Mouse (Mus musculus): ENCODE data around the gene Txnip. TPM values are rescaled to one million over a fixed set of nuclear protein-coding genes. Genes with fewer than 3 reads are reported as not detected.

Txnip gene
- polyA plus RNA-seq, 1 experiment from 2014 or later: 41.1 TPM

DNA sequence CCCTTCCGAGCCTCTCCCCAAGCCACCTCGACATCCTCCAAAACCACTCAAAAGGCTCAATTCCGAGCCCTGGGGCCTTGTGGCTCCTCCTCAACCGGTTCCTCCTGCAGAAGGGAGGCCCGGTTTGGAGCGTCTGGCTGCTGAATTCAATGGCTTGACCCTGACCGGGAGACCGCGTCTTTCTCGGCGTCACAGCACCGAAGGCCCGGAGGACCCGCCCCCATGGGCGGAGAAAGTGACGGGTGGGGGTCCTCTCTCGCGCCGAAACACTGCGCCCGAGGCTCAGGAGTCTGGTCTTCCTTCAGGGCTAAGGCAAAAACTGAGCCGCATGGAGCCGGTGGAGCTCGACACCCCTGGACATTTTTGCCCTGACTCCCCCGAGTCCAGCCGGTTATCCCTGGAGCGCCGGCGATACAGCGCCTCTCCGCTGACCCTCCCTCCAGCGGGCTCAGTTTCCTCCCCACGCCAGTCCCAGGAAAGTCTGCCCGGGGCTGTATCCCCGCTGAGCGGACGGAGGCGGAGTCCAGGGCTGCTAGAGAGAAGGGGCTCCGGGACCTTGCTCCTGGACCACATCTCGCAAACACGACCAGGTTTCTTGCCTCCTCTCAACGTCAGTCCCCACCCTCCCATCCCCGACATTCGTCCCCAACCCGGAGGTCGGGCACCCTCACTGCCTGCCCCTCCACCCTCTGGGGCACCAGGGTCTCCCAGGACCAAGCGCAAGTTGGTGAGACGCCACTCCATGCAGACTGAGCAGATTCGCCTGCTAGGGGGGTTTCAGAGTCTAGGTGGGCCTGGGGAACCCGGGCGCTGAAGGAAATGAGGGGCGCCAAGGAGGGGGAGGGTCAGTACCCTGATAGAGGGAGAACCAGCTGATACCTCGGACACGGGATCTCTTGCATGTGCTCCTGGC, 40.7 kb downstream of the Txnip start:
- H3K36me3 ChIP-seq (ENCODE audit: control insufficient read depth, insufficient read depth, low read length): no peaks in the 10 kb centered on the region
- WGBS: 4% methylated on average over 54 of the region's 54 CpGs
- peak overlapping the region; percentile 51 for H3K4me3 ChIP-seq (ENCODE audit: low read depth, low read length)
- H3K9ac ChIP-seq (ENCODE audit: low read depth, low read length): peak overlapping the region; percentile 32
- peaks cover 30% of the 10 kb centered on the region for H3K4me1 ChIP-seq (replicated peaks; ENCODE audit: control insufficient read depth, insufficient read depth, low read length)
- ATAC-seq (replicated peaks; ENCODE audit: low FRiP score) (no peak), DNase-seq (ENCODE audit: low spot score) (peak; percentile 72)
- peak overlapping the region; percentile 96 for H3K4me2 ChIP-seq
- H3K27me3 ChIP-seq (replicated peaks; ENCODE audit: control insufficient read depth, insufficient read depth, low read length): peaks cover 51% of the 10 kb centered on the region
- H3K27ac ChIP-seq (ENCODE audit: low read depth, low read length): no peak overlapping the region
- H3K9me3 ChIP-seq (ENCODE audit: control insufficient read depth, low read length): no peaks in the 10 kb centered on the region

DNA sequence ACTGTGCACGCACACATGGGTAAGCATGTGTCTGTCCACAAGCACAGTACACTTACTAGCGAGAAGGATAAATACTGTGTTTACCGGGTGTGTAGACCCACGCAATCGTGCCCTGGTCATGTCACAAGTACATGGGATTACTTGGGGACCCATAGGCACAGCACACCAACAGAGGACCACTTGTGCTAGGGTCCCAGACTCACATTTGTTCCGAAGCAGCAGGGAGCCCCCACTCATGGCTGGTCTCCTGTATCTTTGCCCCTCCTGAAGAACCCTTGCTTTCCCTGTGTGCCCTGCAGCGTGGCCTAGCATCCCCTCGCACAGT, 41.3 kb downstream of the Txnip start:
- Histone ChIP-seq H3K4me2 (peak overlapping the region; percentile 96), H3K36me3 (ENCODE audit: control insufficient read depth, insufficient read depth, low read length) (no peaks in the 10 kb centered on the region), H3K27me3 (replicated peaks; ENCODE audit: control insufficient read depth, insufficient read depth, low read length) (peaks cover 51% of the 10 kb centered on the region), H3K9me3 (ENCODE audit: control insufficient read depth, low read length) (no peaks in the 10 kb centered on the region), H3K4me1 (replicated peaks; ENCODE audit: control insufficient read depth, insufficient read depth, low read length) (peaks cover 30% of the 10 kb centered on the region), H3K9ac (ENCODE audit: low read depth, low read length) (no peak overlapping the region), H3K4me3 (ENCODE audit: low read depth, low read length) (peak overlapping the region; percentile 51; the same call in 1 of the 2 replicates), H3K27ac (ENCODE audit: low read depth, low read length) (no peak overlapping the region)
- no peak for DNase-seq (ENCODE audit: low spot score)
- no peak for ATAC-seq (replicated peaks; ENCODE audit: low FRiP score)
- WGBS: 50% methylated on average over 8 of the region's 8 CpGs

DNA sequence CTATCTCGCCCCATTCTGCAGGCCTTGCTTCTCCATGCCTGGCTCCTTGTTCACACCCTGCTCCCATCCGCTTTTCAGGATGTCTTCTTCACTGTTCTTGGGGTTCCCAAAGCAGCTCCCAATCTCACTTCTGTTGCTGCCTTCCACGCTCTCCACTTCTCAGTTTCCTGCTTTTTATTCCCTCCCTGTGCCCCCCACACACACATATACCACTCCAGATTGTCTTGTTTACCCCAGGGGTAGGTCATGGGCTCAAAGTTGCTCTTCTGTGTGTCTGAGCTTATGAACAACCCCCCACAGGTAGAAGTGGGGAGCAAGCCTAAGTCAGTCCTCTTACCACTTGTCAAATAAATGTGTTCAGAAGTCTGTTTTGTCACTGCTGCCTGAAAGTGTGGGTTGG, 41.7 kb downstream of the Txnip start:
- DNase-seq (ENCODE audit: low spot score) (no peak), ATAC-seq (replicated peaks; ENCODE audit: low FRiP score) (no peak)
- Histone ChIP-seq H3K9me3 (ENCODE audit: control insufficient read depth, low read length) (no peaks in the 10 kb centered on the region), H3K4me3 (ENCODE audit: low read depth, low read length) (no peak overlapping the region), H3K27ac (ENCODE audit: low read depth, low read length) (no peak overlapping the region), H3K4me1 (replicated peaks; ENCODE audit: control insufficient read depth, insufficient read depth, low read length) (peaks cover 30% of the 10 kb centered on the region), H3K36me3 (ENCODE audit: control insufficient read depth, insufficient read depth, low read length) (no peaks in the 10 kb centered on the region), H3K27me3 (replicated peaks; ENCODE audit: control insufficient read depth, insufficient read depth, low read length) (peaks cover 51% of the 10 kb centered on the region), H3K4me2 (peak overlapping the region; percentile 14; the same call in 1 of the 2 replicates), H3K9ac (ENCODE audit: low read depth, low read length) (no peak overlapping the region)
- WGBS: 58% methylated on average over 3 of the region's 3 CpGs

GRCm38 (mm10) chr3:96600639-96601250, 43.0 kb downstream of the Txnip start, which contains the start of gene Lix1l:
Gene Lix1l (plus strand): TSS chr3:96601149.
- Histone ChIP-seq H3K36me3 (ENCODE audit: control insufficient read depth, insufficient read depth, low read length) (no peaks in the 10 kb centered on the region), H3K27me3 (replicated peaks; ENCODE audit: control insufficient read depth, insufficient read depth, low read length) (peaks cover 40% of the 10 kb centered on the region), H3K4me1 (replicated peaks; ENCODE audit: control insufficient read depth, insufficient read depth, low read length) (peaks cover 30% of the 10 kb centered on the region), H3K27ac (ENCODE audit: low read depth, low read length) (peak within 1 kb of the TSS; percentile 84), H3K4me2 (peak within 1 kb of the TSS; percentile 92), H3K4me3 (ENCODE audit: low read depth, low read length) (peak within 1 kb of the TSS; percentile 86), H3K9me3 (ENCODE audit: control insufficient read depth, low read length) (no peaks in the 10 kb centered on the region), H3K9ac (ENCODE audit: low read depth, low read length) (peak within 1 kb of the TSS; percentile 71)
- WGBS: 3% methylated on average over 27 of the region's 27 CpGs
- peak; percentile 95 for ATAC-seq (replicated peaks; ENCODE audit: low FRiP score)
- DNase-seq (ENCODE audit: low spot score): peak; percentile 89

DNA sequence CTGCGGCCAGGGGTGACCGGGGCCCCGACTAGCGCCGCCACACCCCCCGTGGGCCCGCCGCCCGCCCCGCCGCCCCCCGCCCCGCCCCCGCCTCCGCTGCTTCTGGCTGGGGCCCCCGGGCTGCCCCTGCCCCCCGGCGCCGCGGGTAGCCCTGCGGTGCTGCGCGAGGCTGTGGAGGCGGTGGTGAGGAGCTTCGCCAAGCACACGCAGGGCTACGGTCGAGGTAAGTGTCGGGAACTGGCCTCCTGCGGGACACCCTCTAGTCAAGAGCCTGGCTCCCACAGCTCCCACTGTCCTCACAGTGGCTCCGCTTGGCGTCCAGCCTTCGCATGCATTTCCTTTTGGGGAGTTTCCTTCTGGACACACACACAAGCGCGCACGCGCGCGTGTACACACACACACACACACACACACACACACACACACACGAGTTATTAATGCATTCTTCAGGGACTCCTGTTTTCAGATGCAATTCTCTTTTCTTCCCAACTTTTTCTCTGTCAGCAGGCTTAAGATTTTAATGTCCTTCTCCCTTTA, 43.6 kb downstream of the Txnip start:
- Histone ChIP-seq H3K27ac (ENCODE audit: low read depth, low read length) (peak overlapping the region; percentile 84), H3K4me1 (replicated peaks; ENCODE audit: control insufficient read depth, insufficient read depth, low read length) (peaks cover 25% of the 10 kb centered on the region), H3K4me3 (ENCODE audit: low read depth, low read length) (peak overlapping the region; percentile 86), H3K4me2 (peak overlapping the region; percentile 92), H3K27me3 (replicated peaks; ENCODE audit: control insufficient read depth, insufficient read depth, low read length) (peaks cover 34% of the 10 kb centered on the region), H3K9me3 (ENCODE audit: control insufficient read depth, low read length) (no peaks in the 10 kb centered on the region), H3K9ac (ENCODE audit: low read depth, low read length) (peak overlapping the region; percentile 71), H3K36me3 (ENCODE audit: control insufficient read depth, insufficient read depth, low read length) (no peaks in the 10 kb centered on the region)
- DNase-seq (ENCODE audit: low spot score) (no peak), ATAC-seq (replicated peaks; ENCODE audit: low FRiP score) (peak; percentile 56)
- 2% methylated on average over 40 of the region's 40 CpGs for WGBS

DNA sequence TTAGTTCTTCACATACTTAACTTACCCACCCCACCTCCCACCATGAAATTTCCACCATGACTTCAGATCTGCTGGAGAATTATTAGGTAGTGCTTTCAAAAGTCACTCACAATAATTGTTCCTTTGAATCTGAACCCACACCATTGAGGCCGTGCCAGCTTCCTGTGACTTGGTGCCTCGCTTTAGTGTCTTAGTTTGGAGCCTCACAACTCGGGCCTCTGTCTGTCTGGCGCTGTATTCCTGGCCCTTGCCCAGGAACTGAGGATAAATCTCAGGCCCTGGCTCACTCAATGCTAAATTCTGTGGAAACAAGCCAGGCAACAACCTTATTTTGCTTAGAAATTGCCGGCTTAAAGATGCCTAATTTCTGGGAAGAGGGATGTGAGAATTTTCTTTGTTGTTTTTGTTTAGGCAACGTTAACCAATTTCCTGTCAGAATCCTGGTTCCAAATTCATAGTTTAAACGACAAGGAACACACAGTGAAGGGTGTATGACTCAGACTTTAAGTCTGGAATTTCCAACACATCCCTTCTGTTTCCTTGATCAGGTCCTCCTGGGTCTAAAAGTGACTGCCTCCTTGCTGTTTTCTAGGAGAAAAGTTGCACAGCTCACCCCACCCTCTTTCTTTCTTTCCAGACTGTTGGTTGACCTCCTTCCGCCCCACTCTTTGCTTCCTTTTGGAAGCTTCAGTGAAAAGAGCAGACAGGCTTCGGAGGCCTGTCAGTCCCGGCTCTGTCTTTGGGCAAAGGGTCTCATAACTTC, 44.4 kb downstream of the Txnip start:
- 59% methylated on average over 10 of the region's 10 CpGs for WGBS
- H3K36me3 ChIP-seq (ENCODE audit: control insufficient read depth, insufficient read depth, low read length): no peaks in the 10 kb centered on the region
- ATAC-seq (replicated peaks; ENCODE audit: low FRiP score): no peak
- H3K4me1 ChIP-seq (replicated peaks; ENCODE audit: control insufficient read depth, insufficient read depth, low read length): peaks cover 18% of the 10 kb centered on the region
- H3K27ac ChIP-seq (ENCODE audit: low read depth, low read length): 0 out of 2 replicates have a peak overlapping the region, but pooled peaks have one; percentile 84
- H3K4me3 ChIP-seq (ENCODE audit: low read depth, low read length): peak overlapping the region; percentile 86
- peak overlapping the region; percentile 92 for H3K4me2 ChIP-seq
- DNase-seq (ENCODE audit: low spot score): no peak
- H3K27me3 ChIP-seq (replicated peaks; ENCODE audit: control insufficient read depth, insufficient read depth, low read length): peaks cover 26% of the 10 kb centered on the region
- H3K9ac ChIP-seq (ENCODE audit: low read depth, low read length): peak overlapping the region; percentile 71
- H3K9me3 ChIP-seq (ENCODE audit: control insufficient read depth, low read length): no peaks in the 10 kb centered on the region

- Histone ChIP-seq H3K9me3 (ENCODE audit: control insufficient read depth, low read length) (no peaks in the 10 kb centered on the region), H3K4me3 (ENCODE audit: low read depth, low read length) (peak overlapping the region; percentile 0; the same call in 1 of the 2 replicates), H3K27me3 (replicated peaks; ENCODE audit: control insufficient read depth, insufficient read depth, low read length) (peaks cover 20% of the 10 kb centered on the region), H3K9ac (ENCODE audit: low read depth, low read length) (no peak overlapping the region), H3K4me1 (replicated peaks; ENCODE audit: control insufficient read depth, insufficient read depth, low read length) (peaks cover 12% of the 10 kb centered on the region), H3K36me3 (ENCODE audit: control insufficient read depth, insufficient read depth, low read length) (no peaks in the 10 kb centered on the region), H3K4me2 (peak overlapping the region; percentile 92), H3K27ac (ENCODE audit: low read depth, low read length) (no peak overlapping the region)
- ATAC-seq (replicated peaks; ENCODE audit: low FRiP score) (no peak), DNase-seq (ENCODE audit: low spot score) (no peak)
- WGBS: 61% methylated on average over 5 of the region's 5 CpGs
These were observed 44.9 kb downstream of the Txnip start for GRCm38 (mm10) chr3:96602704-96603084.

DNA sequence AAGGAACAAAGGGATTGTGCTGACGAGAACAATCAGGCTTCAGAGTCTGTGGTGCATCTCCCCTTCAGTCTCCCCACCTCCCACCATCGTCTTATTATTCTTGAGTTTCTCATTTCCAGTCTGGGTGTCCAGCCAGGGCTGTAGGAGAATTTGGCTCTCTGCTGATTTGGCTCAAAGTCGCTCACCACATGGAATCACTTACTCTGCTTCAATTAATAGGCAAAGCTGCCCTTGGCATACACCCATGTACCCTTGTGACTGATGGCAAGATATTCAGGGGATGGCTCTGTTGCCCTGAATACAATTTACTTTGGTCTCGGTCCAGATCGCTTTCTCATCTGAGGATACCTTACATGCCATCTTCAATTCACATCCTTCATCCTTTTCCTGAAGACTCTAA, 45.6 kb downstream of the Txnip start:
- Histone ChIP-seq H3K4me2 (peak overlapping the region; percentile 92), H3K27me3 (replicated peaks; ENCODE audit: control insufficient read depth, insufficient read depth, low read length) (peaks cover 14% of the 10 kb centered on the region), H3K27ac (ENCODE audit: low read depth, low read length) (no peak overlapping the region)

More for the DNA sequence above, 45.6 kb downstream of the Txnip start:
- Histone ChIP-seq H3K36me3 (ENCODE audit: control insufficient read depth, insufficient read depth, low read length) (no peaks in the 10 kb centered on the region), H3K4me1 (replicated peaks; ENCODE audit: control insufficient read depth, insufficient read depth, low read length) (peaks cover 10% of the 10 kb centered on the region; the same call in 1 of the 2 replicates), H3K9ac (ENCODE audit: low read depth, low read length) (no peak overlapping the region), H3K4me3 (ENCODE audit: low read depth, low read length) (no peak overlapping the region), H3K9me3 (ENCODE audit: control insufficient read depth, low read length) (no peaks in the 10 kb centered on the region)
- DNase-seq (ENCODE audit: low spot score): no peak
- ATAC-seq (replicated peaks; ENCODE audit: low FRiP score): no peak
- WGBS: 76% methylated on average over 5 of the region's 5 CpGs
